Mouse (Mus musculus) c-Kit-negative CD71-positive TER-119-positive erythroid progenitor cells, embryonic 14.5 days (primary cell): ENCODE data around the gene Ccdc172.

Experiments
- DNase-seq: peaks from one replicate; pipeline ENCODE4 v3.0.0-alpha.2; 2013; ENCODE audit warnings: low read depth, low spot score

Ccdc172 gene

DNA sequence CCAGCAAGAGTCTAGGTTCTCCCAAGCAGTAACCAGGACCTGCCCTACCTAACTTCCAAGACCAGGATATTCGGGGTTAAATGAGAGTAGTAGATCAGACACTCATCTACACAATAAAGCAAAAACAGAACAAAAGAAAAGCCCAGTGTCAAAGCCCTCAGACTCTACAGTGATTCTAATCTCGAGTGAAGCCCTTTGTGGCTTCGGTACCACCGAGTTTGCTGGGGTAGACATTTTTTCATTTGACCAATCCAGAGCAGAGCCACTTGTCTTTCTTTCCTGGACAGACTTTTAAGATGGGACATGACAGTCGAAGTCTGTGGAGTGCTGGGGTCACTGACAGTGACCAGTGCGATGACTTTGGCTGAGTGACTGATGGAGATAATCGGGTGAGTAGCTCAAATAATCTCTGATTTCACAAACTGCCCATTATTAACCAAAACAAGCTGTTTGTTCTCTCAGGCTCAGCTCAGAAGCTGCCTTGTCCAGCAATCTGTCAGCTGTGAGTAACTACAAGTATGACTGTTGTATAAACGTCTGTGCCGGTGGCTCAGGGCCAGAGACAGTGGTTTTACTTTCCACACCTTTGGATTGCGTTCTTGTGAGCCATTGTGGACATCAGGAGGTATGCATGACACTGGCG, 60.8 kb downstream of the Ccdc172 start:
- no peak for DNase-seq

DNA sequence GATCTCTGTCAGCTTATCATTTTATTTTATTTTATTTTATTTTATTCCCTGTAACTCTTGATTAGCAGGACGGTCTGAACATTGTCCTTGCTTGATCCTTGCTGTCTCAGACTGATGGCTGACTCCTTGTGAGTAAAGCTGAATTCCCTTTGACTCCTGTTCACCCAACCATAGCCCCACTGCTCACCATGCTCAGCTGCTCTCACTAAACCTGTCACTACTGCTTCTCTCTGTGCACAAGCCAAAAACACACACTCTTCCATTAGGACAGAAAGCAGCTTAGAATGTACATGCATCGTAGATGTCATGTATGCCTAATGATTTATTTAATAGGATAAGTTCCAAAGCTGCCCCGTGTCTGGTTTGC, 61.3 kb downstream of the Ccdc172 start:
- no peak for DNase-seq

DNA sequence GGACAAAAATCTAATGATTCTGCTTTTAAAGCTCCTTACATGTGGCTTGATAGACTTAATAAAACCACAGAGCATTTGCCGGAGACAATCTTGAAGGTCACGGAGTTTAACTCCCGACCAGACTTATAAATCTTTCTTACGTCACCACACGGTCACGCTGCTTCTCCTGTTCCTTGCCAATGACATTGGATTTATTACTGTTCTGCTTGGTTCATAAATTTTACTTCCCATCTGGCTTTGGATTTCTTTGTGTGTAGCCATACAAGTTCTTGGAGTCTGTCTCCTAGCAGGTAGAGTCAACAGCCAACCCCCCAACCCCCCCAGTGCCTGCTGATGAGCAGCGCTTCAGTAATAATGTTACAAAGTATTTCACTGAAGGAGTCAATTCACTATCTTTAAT, 70.2 kb downstream of the Ccdc172 start:
- no peak for DNase-seq

DNA sequence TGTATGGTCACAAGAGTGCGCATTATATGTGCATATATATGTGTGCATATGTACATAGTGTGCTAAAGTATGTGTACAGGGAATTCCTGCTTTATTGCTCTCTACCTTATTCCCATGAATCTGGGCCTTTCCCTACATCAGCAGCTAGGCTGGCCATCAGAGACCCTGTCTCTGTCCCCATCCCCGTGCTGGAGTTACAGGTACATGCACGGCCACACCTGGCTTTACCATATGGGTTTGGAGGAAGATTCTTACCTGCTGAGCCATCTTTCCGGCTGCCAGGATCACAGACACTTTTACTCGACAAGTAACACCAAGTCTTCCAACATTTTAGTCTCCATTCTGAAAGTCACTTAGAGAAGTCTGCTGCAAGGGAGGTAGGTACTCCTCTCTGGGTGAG, 71.2 kb downstream of the Ccdc172 start:
- no peak for DNase-seq

DNA sequence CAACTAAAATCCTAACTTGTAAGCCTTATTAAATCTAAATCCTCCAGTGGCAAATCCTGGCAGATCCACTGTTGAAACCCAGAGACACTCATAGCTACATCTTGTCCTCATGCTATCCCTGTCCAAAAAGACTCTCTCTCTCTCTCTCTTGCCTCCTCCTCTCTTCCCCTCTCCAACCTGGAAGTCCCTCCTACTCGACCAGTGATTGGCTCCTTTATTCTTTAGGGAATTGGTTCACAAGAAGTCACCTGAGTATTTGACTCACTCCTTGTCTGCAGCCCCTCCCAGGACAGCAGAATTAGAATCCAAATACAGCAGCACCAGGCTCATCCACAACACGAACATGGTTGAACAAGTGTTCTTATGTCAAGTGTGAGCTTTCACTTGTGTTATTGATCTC, 74.3 kb downstream of the Ccdc172 start:
- no peak for DNase-seq

DNA sequence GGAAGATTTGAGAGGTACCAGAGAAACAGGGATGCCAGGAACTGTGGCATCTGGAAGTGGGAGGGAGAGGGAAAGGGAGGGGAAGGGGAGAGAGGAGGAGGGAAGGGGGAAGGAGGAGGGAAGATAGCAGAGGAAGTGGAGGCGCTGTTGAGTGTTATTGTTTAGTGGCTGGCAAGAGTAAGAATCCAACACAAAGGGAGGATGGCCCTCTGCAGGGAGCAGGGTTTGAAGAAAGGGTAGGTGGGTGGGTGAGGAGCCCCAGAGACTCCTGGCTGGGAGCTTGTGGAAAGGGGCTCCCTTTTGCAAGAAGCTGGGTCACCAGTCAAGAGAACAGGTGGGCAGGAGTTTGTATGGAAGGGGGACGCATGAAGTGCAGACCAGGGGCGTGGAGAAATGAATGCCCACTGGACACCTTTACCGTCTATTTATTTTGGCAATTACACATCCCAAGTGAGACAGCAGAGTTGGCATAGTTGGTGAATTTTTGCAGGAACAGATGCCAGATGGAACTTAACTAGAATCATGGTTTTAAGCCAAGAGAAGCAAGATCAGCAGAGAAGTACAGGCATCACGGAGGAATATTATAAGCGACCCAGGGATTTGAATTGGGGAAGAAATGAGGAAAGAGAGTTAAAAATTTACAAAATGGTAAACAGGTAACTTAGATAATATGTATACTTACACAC, 78.6 kb downstream of the Ccdc172 start:
- no peak for DNase-seq

DNA sequence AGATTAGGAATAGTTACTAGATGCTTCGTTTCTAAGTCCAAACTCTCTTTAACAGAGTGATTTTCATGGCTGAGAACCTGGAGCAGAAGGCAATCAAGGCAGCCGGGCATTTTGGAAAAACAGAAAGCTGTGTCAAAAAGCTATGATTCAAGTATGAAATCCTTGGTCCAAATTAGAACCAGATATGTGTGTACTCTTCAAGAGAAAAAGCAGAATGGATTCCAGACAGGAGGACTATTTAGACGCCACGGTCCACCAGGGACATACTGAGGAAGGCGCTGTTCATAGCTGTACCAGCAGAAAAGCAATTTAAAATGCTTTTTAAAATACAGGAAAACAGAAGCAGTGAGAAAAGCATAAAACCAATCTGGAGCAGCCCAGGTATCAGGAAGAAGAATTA, 88.6 kb downstream of the Ccdc172 start:
- DNase-seq = no peak
